Mouse (Mus musculus) forebrain, embryonic 11.5 days (tissue): ENCODE measurements at regions not wholly inside any gene's neighbourhood (a gene's known extent, or its start where the extent isn't known, plus 50 kb on each side); places are given as distances from the start of the nearest gene placed in this dataset.

Experiments
- ATAC-seq: fragments of 200-750 bp; cut with Nextera tagmentation; replicated peaks from 2 replicates; pipeline ENCODE4 v1.8.0; 2017; ENCODE audit warnings: moderate TSS enrichment; ENCODE audit not compliant: low FRiP score
- DNase-seq: peaks from one replicate; pipeline ENCODE4 v3.0.0-alpha.2; 2017; ENCODE audit warnings: low spot score
- H3K27ac ChIP-seq: fragments of 300-500 bp; sonication (generic); 2 replicates; pipeline ENCODE4 v1.5.1; 2014; ENCODE audit warnings: low read depth, low read length
- H3K27me3 ChIP-seq: fragments of 300-500 bp; sonication (generic); 2 replicates; pipeline ENCODE4 v1.6.1; 2014; ENCODE audit warnings: mild to moderate bottlenecking, low read length, mixed read lengths; ENCODE audit not compliant: control insufficient read depth, insufficient read depth
- H3K36me3 ChIP-seq: fragments of 300-500 bp; sonication (generic); 2 replicates; pipeline ENCODE4 v1.6.1; 2014; ENCODE audit warnings: mild to moderate bottlenecking, low read length, moderate library complexity, mixed read lengths; ENCODE audit not compliant: control insufficient read depth, insufficient read depth
- H3K4me1 ChIP-seq: fragments of 300-500 bp; sonication (generic); replicated peaks from 2 replicates; pipeline ENCODE4 v1.6.1; 2014; ENCODE audit warnings: low read length, mixed read lengths; ENCODE audit not compliant: control insufficient read depth, insufficient read depth
- H3K4me2 ChIP-seq: fragments of 300-500 bp; sonication (generic); 2 replicates; pipeline ENCODE4 v1.6.1; 2014; ENCODE audit warnings: low read depth, mild to moderate bottlenecking, low read length, moderate library complexity, mixed read lengths; ENCODE audit not compliant: severe bottlenecking
- H3K4me3 ChIP-seq: fragments of 300-500 bp; sonication (generic); 2 replicates; pipeline ENCODE4 v1.5.1; 2014; ENCODE audit warnings: low read depth, low read length
- H3K9ac ChIP-seq: fragments of 300-500 bp; sonication (generic); 2 replicates; pipeline ENCODE4 v1.6.1; 2014; ENCODE audit warnings: low read length
- H3K9me3 ChIP-seq: fragments of 300-500 bp; sonication (generic); 2 replicates; pipeline ENCODE4 v1.6.1; 2016; ENCODE audit warnings: low read length, mixed read lengths; ENCODE audit not compliant: control insufficient read depth
- WGBS: fragments of 180-500 bp; shearing (Covaris S2); extraction: QIAGEN DNeasy Blood & Tissue Kit; methylation state at CpG from one replicate; pipeline ENCODE4 v1.1.7; 2014; 5-methylcytosine and 5-hydroxymethylcytosine counted together

DNA sequence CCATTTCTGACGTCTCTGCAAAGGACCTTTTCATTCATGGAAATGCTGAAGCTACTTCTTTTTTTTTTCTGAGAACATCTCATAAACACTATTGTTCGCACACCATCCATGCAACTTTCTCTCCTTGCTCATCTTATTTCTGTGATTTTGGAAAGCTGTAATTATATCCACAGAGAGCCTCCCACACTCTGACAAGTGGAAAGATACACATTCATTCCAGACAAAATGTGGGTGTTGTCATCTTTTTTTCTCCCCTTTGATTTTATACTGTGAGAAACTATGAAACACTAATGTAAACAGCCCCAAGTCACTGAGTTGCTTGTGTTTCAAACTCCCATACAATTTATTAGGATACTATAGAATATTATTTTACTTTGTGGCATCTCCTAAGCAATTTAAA is 129.6 kb upstream of the Galnt5 start:
- H3K36me3 ChIP-seq: no peaks in the 10 kb centered on the region
- H3K27me3 ChIP-seq: no peaks in the 10 kb centered on the region
- WGBS: 80% methylated on average over 2 of the region's 2 CpGs
- DNase-seq: no peak
- no peak overlapping the region for H3K4me3 ChIP-seq
- ATAC-seq: no peak
- no peak overlapping the region for H3K27ac ChIP-seq
- no peaks in the 10 kb centered on the region for H3K9me3 ChIP-seq
- no peak overlapping the region for H3K4me2 ChIP-seq
- no peak overlapping the region for H3K9ac ChIP-seq
- H3K4me1 ChIP-seq: no peaks in the 10 kb centered on the region

DNA sequence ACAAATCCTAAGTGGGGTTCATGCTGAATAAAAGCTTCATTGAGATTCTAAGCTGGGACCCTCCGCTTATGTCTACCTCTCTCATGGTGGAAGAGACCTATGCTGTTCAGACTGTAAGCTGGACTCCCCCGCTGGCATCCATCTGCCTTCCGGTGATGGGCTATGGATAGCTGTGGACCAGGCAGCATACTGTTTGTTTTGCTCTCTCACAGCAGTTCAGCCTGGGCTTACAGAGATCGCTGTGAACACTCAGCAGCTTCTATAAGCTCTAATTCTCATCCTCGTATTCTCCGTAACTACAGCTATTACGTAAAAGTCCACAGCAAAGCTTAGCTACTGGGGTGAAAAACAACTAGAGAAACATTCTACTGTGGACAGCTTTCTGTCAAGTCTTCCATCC is 97.5 kb upstream of the Galnt5 start:
- Histone ChIP-seq H3K9me3 (no peaks in the 10 kb centered on the region), H3K4me3 (no peak overlapping the region), H3K9ac (no peak overlapping the region), H3K27ac (no peak overlapping the region), H3K4me1 (no peaks in the 10 kb centered on the region), H3K36me3 (no peaks in the 10 kb centered on the region), H3K4me2 (no peak overlapping the region), H3K27me3 (no peaks in the 10 kb centered on the region)
- ATAC-seq (no peak), DNase-seq (no peak)
- WGBS: 95% methylated on average over 7 of the region's 7 CpGs

DNA sequence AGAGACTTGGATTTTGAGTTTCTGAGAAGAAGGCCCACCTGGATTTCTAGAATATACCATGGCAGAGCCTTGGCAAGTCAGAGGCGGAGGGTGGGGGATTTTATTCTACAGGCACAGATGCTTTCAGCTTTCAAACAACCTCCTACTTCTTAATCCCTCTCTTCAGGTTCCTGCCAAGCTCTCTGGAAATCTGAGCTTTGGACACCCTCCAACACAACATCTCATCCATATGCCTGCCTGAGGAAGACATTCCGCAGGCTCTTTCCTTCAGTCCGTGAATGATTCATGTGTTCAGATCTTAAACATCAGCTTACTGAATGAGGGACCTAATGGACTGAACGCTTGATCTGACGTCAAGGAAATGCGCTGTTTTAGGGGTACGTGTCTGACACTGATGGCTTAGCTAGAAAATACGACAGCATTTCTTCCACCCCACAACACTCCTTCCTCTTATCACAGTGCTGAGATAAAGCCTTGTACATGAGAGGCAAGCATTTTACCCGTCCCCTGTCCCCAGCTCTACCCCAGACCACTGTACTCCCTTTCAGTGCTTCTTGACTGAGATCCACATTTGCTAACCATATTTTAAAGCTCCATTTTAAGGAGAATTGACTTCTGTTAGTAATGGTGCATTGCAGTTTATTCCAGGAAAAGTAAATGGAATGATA is 97.0 kb upstream of the Galnt5 start:
- Histone ChIP-seq H3K9ac (no peak overlapping the region), H3K4me2 (no peak overlapping the region), H3K36me3 (no peaks in the 10 kb centered on the region), H3K4me1 (no peaks in the 10 kb centered on the region), H3K27ac (no peak overlapping the region), H3K4me3 (no peak overlapping the region), H3K9me3 (no peaks in the 10 kb centered on the region), H3K27me3 (no peaks in the 10 kb centered on the region)
- ATAC-seq (no peak), DNase-seq (no peak)
- 88% methylated on average over 9 of the region's 9 CpGs for WGBS

DNA sequence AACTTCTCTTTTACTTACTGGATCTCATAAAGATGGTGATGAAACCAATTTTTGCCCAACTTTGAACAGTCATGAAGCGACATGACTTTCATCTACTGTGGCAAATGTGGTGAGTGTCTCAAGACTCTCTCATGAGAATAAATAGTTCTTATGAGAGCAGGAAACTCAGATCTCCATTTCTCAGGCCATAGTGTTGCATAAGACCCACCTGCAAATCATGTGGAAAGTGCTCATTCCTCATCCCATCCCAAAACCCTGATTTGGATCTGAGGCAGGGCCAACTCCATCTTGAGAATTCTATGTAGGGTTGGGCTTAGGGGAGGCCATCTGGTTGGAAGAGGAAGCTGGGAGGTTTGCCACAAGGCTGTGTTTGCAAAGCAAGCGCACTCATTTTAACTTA is 92.5 kb upstream of the Galnt5 start:
- Histone ChIP-seq H3K27me3 (no peaks in the 10 kb centered on the region), H3K36me3 (no peaks in the 10 kb centered on the region), H3K4me1 (no peaks in the 10 kb centered on the region), H3K9ac (no peak overlapping the region), H3K4me3 (no peak overlapping the region), H3K9me3 (no peaks in the 10 kb centered on the region), H3K4me2 (no peak overlapping the region), H3K27ac (no peak overlapping the region)
- ATAC-seq (no peak), DNase-seq (no peak)
- WGBS: 94% methylated on average over 2 of the region's 2 CpGs

DNA sequence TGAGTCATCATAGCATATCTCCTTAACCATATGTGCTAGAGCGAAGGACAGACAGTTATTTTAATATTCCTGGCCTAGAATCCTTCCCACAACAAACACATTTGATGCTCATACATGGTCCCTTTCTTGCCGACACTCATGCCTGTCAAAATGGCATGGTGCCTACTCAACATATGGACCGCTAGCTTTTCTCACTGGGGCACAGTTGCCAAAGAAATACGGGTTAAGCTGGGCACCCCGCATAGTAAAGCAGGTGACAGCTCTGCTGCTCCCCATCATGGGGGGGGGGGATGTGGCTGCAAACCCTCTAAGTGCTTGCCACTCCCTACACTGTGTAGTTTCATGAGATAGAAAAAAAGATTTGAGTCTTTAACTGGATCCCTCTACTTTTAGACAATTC is 90.7 kb upstream of the Galnt5 start:
- Histone ChIP-seq H3K27me3 (no peaks in the 10 kb centered on the region), H3K4me3 (no peak overlapping the region), H3K4me2 (no peak overlapping the region), H3K36me3 (no peaks in the 10 kb centered on the region), H3K9me3 (no peaks in the 10 kb centered on the region), H3K4me1 (no peaks in the 10 kb centered on the region), H3K9ac (no peak overlapping the region), H3K27ac (no peak overlapping the region)
- DNase-seq (no peak), ATAC-seq (no peak)
- 90% methylated on average over 5 of the region's 5 CpGs for WGBS

DNA sequence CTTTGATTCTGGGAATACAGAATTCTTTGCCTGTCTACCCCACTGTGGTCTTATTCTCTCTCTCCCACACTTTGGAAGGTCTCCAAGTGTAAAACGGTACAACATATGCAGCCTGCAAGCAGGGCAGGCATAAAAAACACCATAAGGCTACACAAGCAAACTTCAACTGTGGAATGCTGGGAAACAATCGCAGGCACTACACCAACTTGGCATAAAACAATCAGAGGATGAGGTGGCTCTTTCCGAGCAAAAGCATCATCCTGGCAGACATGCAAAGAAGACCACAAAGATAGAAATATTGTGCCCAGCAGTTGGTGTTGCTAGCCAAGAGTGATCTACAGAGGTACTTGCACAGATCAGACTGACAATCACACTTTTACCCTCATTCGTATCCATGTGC is 88.0 kb upstream of the Galnt5 start:
- WGBS: 86% methylated on average over 4 of the region's 4 CpGs
- Histone ChIP-seq H3K9me3 (no peaks in the 10 kb centered on the region), H3K27me3 (no peaks in the 10 kb centered on the region), H3K27ac (no peak overlapping the region), H3K9ac (no peak overlapping the region), H3K4me1 (no peaks in the 10 kb centered on the region), H3K4me3 (no peak overlapping the region), H3K4me2 (no peak overlapping the region), H3K36me3 (no peaks in the 10 kb centered on the region)
- DNase-seq (no peak), ATAC-seq (no peak)

DNA sequence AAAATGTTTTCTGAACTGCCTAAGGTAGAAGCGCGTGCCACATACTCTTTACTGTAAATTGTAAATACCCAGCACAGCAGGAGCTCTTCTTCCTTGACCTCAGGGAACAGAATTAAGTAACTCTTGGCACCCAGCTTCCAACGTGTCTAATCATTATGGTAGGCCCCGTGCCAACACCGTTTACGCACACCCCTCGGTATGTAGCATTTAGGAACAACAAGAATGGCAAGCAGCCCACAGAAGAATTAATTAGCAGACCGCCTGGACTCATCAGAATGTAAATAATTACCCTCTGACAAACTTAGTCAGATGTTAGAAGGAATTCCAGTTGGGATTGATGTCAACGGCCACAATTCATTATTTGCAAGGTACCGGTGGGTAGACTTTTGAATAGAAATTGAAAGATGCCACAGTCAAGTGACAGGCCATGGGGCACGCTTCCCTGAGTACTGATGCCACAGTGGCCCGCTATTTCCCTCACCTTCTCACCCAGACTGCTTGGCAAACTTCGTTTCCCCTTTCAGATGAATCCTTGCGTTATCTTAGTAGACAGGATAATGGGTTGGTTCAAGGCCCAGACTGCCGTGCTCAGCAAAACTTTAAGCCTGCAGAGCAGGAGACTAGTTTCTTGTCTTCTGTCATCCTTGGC is 81.2 kb upstream of the Galnt5 start:
- peak; percentile 74 for ATAC-seq
- Histone ChIP-seq H3K36me3 (no peaks in the 10 kb centered on the region), H3K4me1 (no peaks in the 10 kb centered on the region), H3K9me3 (no peaks in the 10 kb centered on the region), H3K4me3 (no peak overlapping the region), H3K27me3 (no peaks in the 10 kb centered on the region), H3K27ac (no peak overlapping the region), H3K4me2 (no peak overlapping the region), H3K9ac (no peak overlapping the region)
- no peak for DNase-seq
- 80% methylated on average over 15 of the region's 15 CpGs for WGBS

DNA sequence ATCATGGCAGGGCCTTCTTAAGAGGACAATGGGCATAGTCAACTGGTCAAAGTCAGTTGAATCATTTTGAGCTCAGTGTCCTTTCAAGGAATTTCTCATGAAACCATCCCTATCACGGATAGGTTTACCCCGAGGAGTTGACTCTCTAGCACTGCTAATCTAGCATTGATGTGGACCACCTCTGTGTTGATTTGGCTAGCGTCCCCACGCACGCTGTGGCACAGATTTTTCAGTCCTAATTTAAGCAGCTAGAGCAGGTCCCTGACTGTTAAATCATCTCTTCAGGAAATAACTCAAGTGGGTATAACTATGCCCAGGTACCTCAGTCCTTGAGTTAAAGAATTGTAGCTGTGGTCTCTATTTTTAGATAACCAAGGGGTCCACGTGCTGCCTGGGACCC is 80.0 kb upstream of the Galnt5 start:
- Histone ChIP-seq H3K9me3 (no peaks in the 10 kb centered on the region), H3K4me3 (no peak overlapping the region), H3K27ac (no peak overlapping the region), H3K36me3 (no peaks in the 10 kb centered on the region), H3K4me1 (no peaks in the 10 kb centered on the region), H3K9ac (no peak overlapping the region), H3K27me3 (no peaks in the 10 kb centered on the region), H3K4me2 (no peak overlapping the region)
- WGBS: 95% methylated on average over 6 of the region's 6 CpGs
- no peak for DNase-seq
- ATAC-seq: no peak

DNA sequence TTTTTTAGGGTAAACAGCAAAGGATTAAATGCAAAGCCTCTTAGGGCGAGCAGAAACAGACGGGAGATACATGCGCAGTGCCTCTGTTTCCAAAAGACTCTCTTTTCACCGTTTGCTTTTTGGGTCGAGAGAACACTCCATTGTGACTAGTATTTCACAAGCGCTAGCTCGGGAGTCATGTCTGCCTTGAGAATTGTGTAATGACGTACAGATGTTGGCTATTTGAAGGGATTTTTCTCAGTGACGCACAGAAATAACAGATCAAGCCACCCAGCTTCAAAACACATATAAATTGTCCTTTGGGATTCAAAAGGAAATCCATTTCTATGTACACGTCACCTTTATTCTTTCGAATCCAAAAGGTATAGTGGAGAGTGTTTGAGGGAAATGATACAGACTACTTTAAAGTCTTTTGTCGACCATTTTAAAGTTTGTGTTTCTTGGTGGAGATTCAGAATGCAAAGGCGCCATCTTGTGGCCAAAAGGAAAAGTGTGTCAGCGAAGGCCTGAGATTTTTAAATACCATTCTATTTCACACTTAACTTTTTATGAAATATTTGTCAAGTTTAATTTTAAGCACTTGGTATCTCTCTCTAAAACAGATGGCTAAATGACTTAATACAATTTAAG is 78.5 kb upstream of the Galnt5 start:
- Histone ChIP-seq H3K9me3 (no peaks in the 10 kb centered on the region), H3K36me3 (no peaks in the 10 kb centered on the region), H3K9ac (no peak overlapping the region), H3K4me1 (no peaks in the 10 kb centered on the region), H3K27me3 (no peaks in the 10 kb centered on the region), H3K4me3 (no peak overlapping the region), H3K4me2 (no peak overlapping the region), H3K27ac (no peak overlapping the region)
- WGBS: 41% methylated on average over 14 of the region's 14 CpGs
- peak; percentile 69 for DNase-seq
- 0 out of 2 replicates have a peak, but pooled peaks have one; percentile 37 for ATAC-seq
